Mouse (Mus musculus): ENCODE measurements around the gene Zfp986. TPM values are rescaled to one million over a fixed set of nuclear protein-coding genes. Genes with fewer than 3 reads are reported as not detected.
"Not testable (repeated sequence)": the region's sequence is repeated elsewhere in the genome, so short reads cannot be mapped to it uniquely, and the experiment has no call there.

The Zfp986 gene
- polyA plus RNA-seq, 1 experiment from 2014 or later: not detected

GRCm38 (mm10) chr4:145851421-145851820 is 17.2 kb upstream of the Zfp986 start:
- not testable (repeated sequence) for ATAC-seq (replicated peaks; ENCODE audit: low FRiP score, low read depth); H3K27ac ChIP-seq; H3K9ac ChIP-seq (ENCODE audit: low read depth, low read length); H3K36me3 ChIP-seq (ENCODE audit: insufficient read depth, low read length); H3K27me3 ChIP-seq (ENCODE audit: insufficient read depth, low read length); H3K4me3 ChIP-seq (replicated peaks; ENCODE audit: low read depth, low read length); H3K4me2 ChIP-seq (ENCODE audit: low read length); DNase-seq (ENCODE audit: low spot score); H3K9me3 ChIP-seq (replicated peaks; ENCODE audit: low read length); H3K4me1 ChIP-seq (replicated peaks; ENCODE audit: insufficient read depth, low read length)
- WGBS: 68% methylated on average over 6 of the region's 9 CpGs

GRCm38 (mm10) chr4:145863872-145864271 is 4.7 kb upstream of the Zfp986 start:
- H3K27me3 ChIP-seq (ENCODE audit: insufficient read depth, low read length); DNase-seq (ENCODE audit: low spot score); H3K9ac ChIP-seq (ENCODE audit: low read depth, low read length); H3K4me3 ChIP-seq (replicated peaks; ENCODE audit: low read depth, low read length); H3K4me1 ChIP-seq (replicated peaks; ENCODE audit: insufficient read depth, low read length); H3K27ac ChIP-seq; H3K9me3 ChIP-seq (replicated peaks; ENCODE audit: low read length); H3K36me3 ChIP-seq (ENCODE audit: insufficient read depth, low read length); ATAC-seq (replicated peaks; ENCODE audit: low FRiP score, low read depth); H3K4me2 ChIP-seq (ENCODE audit: low read length): not testable (repeated sequence)
- WGBS: 82% methylated on average over 5 of the region's 8 CpGs

Other genes starting within 250 kb of the Zfp986 start
- not detected in 2 replicates for gene Zfp980, start 198.1 kb upstream of the Zfp986 start, polyA plus RNA-seq (2015; fragmentation: Nextera tagmentation; extraction: Ambion mirVana)
- gene Zfp987, start 228.5 kb downstream of the Zfp986 start, polyA plus RNA-seq (2015; fragmentation: Nextera tagmentation; extraction: Ambion mirVana): 0.20 TPM in 1 of 2 replicates, not detected in the other